Mouse (Mus musculus) right cerebral cortex, adult 2 months (tissue): ENCODE results near the gene Gm10408.
"Not testable (repeated sequence)": the region's sequence is repeated elsewhere in the genome, so short reads cannot be mapped to it uniquely, and the experiment has no call there.

Experiments
- DNase-seq, 2 experiments: peaks; one replicate each; pipeline ENCODE4 v3.0.0; 2021 to 2022; ENCODE audit warnings: low spot score in 2 of 2

Gm10408 gene

GRCm38 (mm10) chr14:3449079-3449478 lies at the start of gene Gm10408:
Gene Gm10408, plus strand, starts transcription at chr14:3449379.
- not testable (repeated sequence) for DNase-seq

- DNase-seq = not testable (repeated sequence)
These were observed 36.9 kb upstream of the Gm10408 start, which contains the start of gene Gm10409 for GRCm38 (mm10) chr14:3412314-3412713. Gene Gm10409, plus strand, starts transcription at chr14:3412614.

GRCm38 (mm10) chr14:3427803-3428202 lies 21.4 kb upstream of the Gm10408 start, which contains the start of gene Gm3005:
Gene Gm3005, plus strand, starts transcription at chr14:3428103.
- DNase-seq = not testable (repeated sequence)
